Mouse (Mus musculus) stomach, embryonic 14.5 days (tissue): ENCODE measurements at regions not wholly inside any gene's neighbourhood (a gene's known extent, or its start where the extent isn't known, plus 50 kb on each side); places are given as distances from the start of the nearest gene placed in this dataset.

Experiments used
- ATAC-seq: fragments of 200-750 bp; cut with Nextera tagmentation; 2 replicates; pipeline ENCODE4 v1.8.0; 2017; ENCODE audit warnings: low read depth, moderate TSS enrichment; ENCODE audit not compliant: insufficient number of reproducible peaks, insufficient read depth, low FRiP score
- H3K27ac ChIP-seq: fragments of 300-500 bp; sonication (generic); 2 replicates; pipeline ENCODE4 v1.5.1; 2014; ENCODE audit warnings: mild to moderate bottlenecking, low read length, moderate library complexity, mixed read lengths
- H3K27me3 ChIP-seq: fragments of 300-500 bp; sonication (generic); 2 replicates; pipeline ENCODE4 v1.6.1; 2014; ENCODE audit warnings: low read length, control low read depth, mixed read lengths; ENCODE audit not compliant: control insufficient read depth, insufficient read depth
- H3K36me3 ChIP-seq: fragments of 300-500 bp; sonication (generic); 2 replicates; pipeline ENCODE4 v1.6.1; 2014; ENCODE audit warnings: mild to moderate bottlenecking, control low read depth, low read length, moderate library complexity, mixed read lengths; ENCODE audit not compliant: control insufficient read depth, insufficient read depth
- H3K4me1 ChIP-seq: fragments of 300-500 bp; sonication (generic); 2 replicates; pipeline ENCODE4 v1.6.1; 2014; ENCODE audit warnings: low read length, control low read depth, mixed read lengths; ENCODE audit not compliant: control insufficient read depth, insufficient read depth
- H3K4me2 ChIP-seq: fragments of 300-500 bp; sonication (generic); replicated peaks from 2 replicates; pipeline ENCODE4 v1.6.1; 2014; ENCODE audit warnings: low read depth, low read length, control low read depth
- H3K4me3 ChIP-seq: fragments of 300-500 bp; sonication (generic); 2 replicates; pipeline ENCODE4 v1.5.1; 2014; ENCODE audit warnings: low read depth, low read length, control low read depth
- H3K9ac ChIP-seq: fragments of 300-500 bp; sonication (generic); replicated peaks from 2 replicates; pipeline ENCODE4 v1.6.1; 2014; ENCODE audit warnings: low read depth, mild to moderate bottlenecking, control low read depth, low read length, moderate library complexity, mixed read lengths
- H3K9me3 ChIP-seq: fragments of 300-500 bp; sonication (generic); 2 replicates; pipeline ENCODE4 v1.6.1; 2016; ENCODE audit warnings: low read depth, low read length, control low read depth; ENCODE audit not compliant: control insufficient read depth
- WGBS: fragments of 180-500 bp; shearing (Covaris S2); extraction: QIAGEN DNeasy Blood & Tissue Kit; methylation state at CpG from one replicate; pipeline ENCODE4 v1.1.7; 2014; 5-methylcytosine and 5-hydroxymethylcytosine counted together

DNA sequence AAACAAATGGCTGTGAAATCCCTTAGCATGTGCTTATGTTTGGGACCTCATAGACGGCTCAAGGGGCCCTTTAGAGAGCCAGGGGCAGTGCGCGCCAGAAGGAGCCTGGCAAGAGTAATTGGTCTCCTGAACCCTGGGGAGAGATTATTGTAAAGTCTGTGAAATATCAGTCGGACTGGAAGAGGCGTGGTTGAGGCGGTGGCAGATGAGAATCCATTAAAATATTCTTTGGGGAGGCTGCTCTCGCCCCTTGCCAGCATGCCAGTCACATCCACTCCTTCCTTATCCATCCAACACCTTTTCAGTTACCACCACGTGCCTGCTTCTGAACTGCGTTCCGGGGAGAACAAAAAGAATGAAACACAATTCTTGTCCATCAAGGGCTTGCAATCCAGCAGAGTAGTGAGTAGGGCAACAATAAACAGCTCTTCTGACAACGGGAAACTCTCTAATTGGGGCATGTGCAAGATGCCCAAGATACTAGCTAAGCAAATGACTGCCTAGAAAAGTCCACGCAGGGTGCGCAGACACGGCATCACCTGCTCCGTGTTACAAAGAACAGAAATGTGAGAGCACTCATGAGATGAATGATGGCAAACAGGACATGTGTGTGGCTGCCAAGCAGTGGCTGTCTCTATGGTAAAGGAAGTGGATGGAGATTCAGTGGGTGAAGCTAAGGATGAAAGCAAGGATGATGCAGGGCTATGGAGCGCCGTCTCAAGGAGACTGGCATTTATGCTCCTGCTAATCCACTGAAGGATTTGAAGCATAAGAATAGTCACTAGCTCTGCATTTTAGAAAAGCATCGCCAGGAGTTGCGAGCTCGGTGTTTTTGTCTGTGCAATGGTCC, 320.6 kb upstream of the Zfp462 start:
- H3K4me1 ChIP-seq: no peaks in the 10 kb centered on the region
- no peak overlapping the region for H3K9ac ChIP-seq
- H3K36me3 ChIP-seq: no peaks in the 10 kb centered on the region
- H3K9me3 ChIP-seq: no peaks in the 10 kb centered on the region
- H3K27ac ChIP-seq: no peak overlapping the region
- 85% methylated on average over 20 of the region's 20 CpGs for WGBS
- no peak for ATAC-seq
- H3K4me2 ChIP-seq: no peak overlapping the region
- no peak overlapping the region for H3K4me3 ChIP-seq
- no peaks in the 10 kb centered on the region for H3K27me3 ChIP-seq

DNA sequence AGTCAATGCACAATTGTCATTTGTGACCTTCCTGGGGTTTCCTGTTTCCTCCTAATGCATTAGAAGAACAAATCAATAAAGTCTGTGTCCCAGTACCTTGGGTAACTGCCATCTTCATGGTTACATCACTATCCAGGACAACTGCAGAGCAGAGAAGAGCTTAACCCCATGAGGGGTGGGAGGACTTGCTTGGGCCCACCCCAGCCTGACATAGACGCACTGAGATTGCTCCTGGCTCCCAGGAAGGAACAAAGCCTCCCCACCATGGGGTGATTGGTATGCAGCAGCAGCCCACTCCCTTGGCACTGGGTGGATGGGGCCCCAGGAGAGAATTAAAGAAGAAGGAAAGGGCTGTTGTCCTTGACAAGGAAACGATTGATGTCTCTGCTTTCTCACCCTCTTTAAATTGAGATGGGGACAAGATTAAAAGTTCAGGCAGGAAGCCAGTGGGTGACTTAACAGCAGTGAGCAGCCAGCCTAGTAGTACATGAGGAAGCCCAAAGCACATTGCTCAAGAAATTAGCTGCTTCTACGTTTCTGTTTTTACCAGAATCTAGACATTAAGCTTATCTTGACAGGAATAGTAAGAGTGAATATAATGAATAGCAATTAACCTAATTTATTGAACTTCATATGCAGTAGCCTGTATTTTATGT, 307.7 kb upstream of the Zfp462 start:
- no peaks in the 10 kb centered on the region for H3K9me3 ChIP-seq
- no peak for ATAC-seq
- WGBS: 32% methylated on average over 3 of the region's 3 CpGs
- H3K9ac ChIP-seq: no peak overlapping the region
- H3K4me2 ChIP-seq: no peak overlapping the region
- no peak overlapping the region for H3K27ac ChIP-seq
- no peak overlapping the region for H3K4me3 ChIP-seq
- no peaks in the 10 kb centered on the region for H3K27me3 ChIP-seq
- no peaks in the 10 kb centered on the region for H3K36me3 ChIP-seq
- no peaks in the 10 kb centered on the region for H3K4me1 ChIP-seq

DNA sequence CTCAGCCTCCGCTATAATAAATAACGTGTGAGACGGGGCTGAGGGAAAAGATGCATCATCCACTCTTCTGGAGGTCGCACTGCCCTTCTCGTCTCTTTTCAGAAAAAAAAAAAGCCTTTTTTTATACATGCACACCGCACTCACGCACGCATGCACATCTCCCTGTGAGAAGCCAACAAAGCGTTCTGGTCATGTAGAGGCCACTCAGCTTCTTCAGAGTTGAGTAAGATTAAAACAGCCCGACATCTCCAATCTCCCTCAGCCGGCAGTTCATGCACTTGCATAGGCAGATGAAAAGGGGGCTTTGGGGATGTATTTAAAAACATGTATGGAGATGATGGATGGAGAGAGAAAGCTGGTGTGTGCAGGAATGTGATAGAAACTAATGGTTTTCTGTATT, 298.8 kb upstream of the Zfp462 start:
- no peaks in the 10 kb centered on the region for H3K9me3 ChIP-seq
- no peak for ATAC-seq

DNA sequence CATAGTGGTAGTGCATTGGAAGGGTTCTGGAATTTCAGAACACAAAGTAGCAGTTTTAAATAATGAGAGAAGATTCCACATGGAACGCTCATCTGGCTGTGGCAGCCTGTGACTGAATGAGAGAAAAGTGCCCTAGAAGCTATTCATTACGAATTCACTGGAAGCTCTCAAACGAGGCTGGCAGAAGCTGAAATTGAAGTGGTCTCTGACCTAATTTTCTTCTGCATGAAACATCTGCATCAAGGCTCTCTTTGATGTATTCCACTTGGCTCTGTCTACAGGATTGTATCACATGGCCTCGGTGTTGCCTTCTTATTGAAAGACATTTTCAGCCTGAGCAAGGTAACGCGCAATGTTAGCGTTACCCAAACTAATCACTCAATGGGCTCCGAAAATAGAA, 298.4 kb upstream of the Zfp462 start:
- Histone ChIP-seq H3K9ac (no peak overlapping the region), H3K27me3 (no peaks in the 10 kb centered on the region), H3K4me2 (no peak overlapping the region), H3K36me3 (no peaks in the 10 kb centered on the region), H3K4me1 (no peaks in the 10 kb centered on the region), H3K9me3 (no peaks in the 10 kb centered on the region), H3K4me3 (no peak overlapping the region), H3K27ac (no peak overlapping the region)
- no peak for ATAC-seq
- WGBS: 53% methylated on average over 8 of the region's 8 CpGs

More for the DNA sequence above, 298.8 kb upstream of the Zfp462 start:
- Histone ChIP-seq H3K4me3 (no peak overlapping the region), H3K27ac (no peak overlapping the region), H3K4me2 (no peak overlapping the region), H3K27me3 (no peaks in the 10 kb centered on the region), H3K4me1 (no peaks in the 10 kb centered on the region), H3K9ac (no peak overlapping the region), H3K36me3 (no peaks in the 10 kb centered on the region)
- 52% methylated on average over 11 of the region's 11 CpGs for WGBS

DNA sequence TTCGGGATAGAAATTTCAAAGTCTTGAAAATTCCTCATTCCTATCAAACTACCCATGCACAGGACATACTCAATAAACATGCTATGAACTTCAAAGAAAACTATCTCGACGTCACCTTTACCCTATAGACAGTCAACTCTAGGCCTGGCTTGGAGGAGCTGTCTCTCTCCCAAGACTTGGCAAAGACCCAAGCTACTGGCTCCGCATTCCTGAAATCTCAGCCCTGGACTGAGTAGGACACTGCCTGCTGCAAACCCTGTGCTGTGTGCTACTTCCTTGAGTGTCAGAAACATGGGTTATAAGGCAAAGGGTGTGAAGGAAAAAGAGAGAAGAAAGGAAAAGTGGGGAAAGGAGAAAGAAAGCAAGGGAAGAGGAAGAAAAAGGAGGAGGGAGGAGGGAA, 296.6 kb upstream of the Zfp462 start:
- H3K4me2 ChIP-seq: no peak overlapping the region
- no peaks in the 10 kb centered on the region for H3K4me1 ChIP-seq
- H3K27me3 ChIP-seq: no peaks in the 10 kb centered on the region
- 60% methylated on average over 4 of the region's 4 CpGs for WGBS
- H3K9ac ChIP-seq: no peak overlapping the region
- H3K4me3 ChIP-seq: no peak overlapping the region
- no peaks in the 10 kb centered on the region for H3K9me3 ChIP-seq
- H3K27ac ChIP-seq: no peak overlapping the region
- no peaks in the 10 kb centered on the region for H3K36me3 ChIP-seq
- ATAC-seq: 0 out of 2 replicates have a peak, but pooled peaks have one; percentile 18

DNA sequence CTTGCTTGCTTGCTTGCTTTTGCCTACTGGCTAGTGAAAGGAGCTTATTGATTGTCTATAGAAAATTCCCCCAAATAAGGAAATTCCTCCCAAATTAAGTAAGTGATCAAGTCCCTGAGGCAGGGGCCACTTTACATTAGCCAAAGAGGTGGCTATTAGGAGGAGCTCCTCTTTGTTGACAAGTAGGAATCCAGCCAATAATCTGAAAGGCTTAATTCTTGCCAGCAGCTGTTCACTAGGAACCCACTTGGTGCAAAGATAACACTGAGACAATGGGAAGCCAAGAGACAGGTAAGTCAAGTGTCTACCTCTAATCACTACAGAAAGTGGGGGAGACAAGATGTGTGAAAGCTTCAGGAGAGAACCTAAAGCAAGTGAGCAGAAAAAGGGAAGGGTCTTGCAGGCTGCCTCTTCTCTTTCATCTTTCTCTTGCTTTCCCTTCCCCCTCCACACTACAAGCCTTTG, 293.2 kb upstream of the Zfp462 start:
- H3K27ac ChIP-seq: no peak overlapping the region
- H3K4me2 ChIP-seq: no peak overlapping the region
- no peaks in the 10 kb centered on the region for H3K9me3 ChIP-seq
- H3K36me3 ChIP-seq: no peaks in the 10 kb centered on the region
- no peak overlapping the region for H3K4me3 ChIP-seq
- no peak overlapping the region for H3K9ac ChIP-seq
- H3K27me3 ChIP-seq: no peaks in the 10 kb centered on the region
- ATAC-seq: no peak
- no peaks in the 10 kb centered on the region for H3K4me1 ChIP-seq

DNA sequence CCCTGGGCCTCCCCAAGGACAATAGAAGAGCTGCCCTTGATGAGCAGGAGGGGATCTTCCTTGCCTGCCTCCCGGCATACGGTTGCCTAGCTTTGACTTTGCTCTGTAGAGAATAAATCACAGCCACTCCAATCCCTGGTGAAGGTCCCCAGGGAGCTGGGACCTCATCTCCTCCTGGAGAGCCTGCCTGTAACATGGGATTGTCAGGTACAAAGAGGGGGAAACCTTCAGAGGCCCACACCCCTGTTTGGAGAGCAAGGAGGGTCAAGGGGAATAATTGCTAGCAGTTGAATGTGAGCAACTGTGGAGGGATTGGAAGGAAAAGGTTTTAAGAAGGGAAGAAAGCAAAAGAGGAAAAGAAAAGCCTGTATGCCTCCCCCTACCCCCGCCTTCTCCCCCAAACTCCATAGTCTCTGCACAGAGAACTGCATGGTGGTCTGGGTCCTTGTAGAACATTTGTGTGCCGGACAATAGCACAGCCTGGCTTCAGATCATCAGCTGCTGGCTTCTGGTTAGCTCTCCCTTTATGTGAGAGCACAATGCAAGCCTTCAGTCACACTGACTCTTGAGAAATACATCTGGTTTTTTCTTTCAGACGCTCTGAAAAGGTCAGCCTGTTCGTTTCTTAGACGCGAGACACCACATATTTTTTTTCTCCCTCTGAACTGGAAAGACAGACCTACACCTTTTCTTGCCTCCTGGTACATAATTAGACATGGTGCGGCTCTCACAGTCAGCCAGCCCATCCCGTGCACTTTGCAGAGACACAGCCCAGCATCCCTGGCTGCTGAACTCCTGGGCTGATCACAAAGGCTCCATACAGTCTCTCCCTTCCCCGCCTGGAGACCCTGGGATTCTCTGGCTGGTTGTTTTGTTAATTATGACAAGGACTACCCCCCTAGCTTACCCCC, 292.5 kb upstream of the Zfp462 start:
- no peak overlapping the region for H3K9ac ChIP-seq
- no peak overlapping the region for H3K4me2 ChIP-seq
- 0 out of 2 replicates have a peak, but pooled peaks have one; percentile 33 for ATAC-seq
- H3K36me3 ChIP-seq: no peaks in the 10 kb centered on the region
- WGBS: 46% methylated on average over 11 of the region's 11 CpGs
- H3K4me1 ChIP-seq: no peaks in the 10 kb centered on the region
- no peaks in the 10 kb centered on the region for H3K27me3 ChIP-seq
- no peak overlapping the region for H3K27ac ChIP-seq
- no peak overlapping the region for H3K4me3 ChIP-seq
- H3K9me3 ChIP-seq: no peaks in the 10 kb centered on the region

DNA sequence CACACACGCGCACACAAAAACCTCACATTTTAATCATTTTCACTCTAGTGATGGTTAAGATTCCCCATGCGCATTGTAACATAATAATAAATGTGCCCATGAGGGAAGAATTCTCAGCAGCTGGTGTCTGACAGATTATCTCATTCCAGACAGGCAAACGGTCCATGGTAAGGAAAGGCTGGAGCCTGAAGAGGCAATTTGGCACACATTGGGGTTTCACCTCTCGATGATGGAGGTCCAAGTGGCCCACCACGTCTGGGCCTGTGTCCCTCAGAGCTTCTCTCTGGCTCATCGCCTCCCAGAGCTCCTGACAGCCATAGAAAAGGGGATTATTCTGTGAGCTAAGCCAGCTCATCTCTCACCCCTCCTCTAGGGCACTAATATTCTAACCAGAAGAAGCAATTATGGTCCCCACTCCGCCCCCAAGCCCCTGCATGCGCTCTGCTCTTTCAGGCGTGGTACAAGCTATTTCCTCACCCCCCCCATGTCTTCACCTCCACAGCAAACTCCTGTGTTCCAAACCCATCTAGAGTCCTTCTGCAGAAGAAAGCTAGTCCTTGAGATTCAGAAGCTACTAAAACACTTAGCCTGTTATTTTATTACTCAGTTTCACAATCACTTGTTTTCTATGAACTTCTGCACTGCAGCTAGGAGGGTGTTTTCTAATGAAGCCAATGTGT, 291.6 kb upstream of the Zfp462 start:
- no peaks in the 10 kb centered on the region for H3K27me3 ChIP-seq
- no peak overlapping the region for H3K27ac ChIP-seq
- H3K9ac ChIP-seq: no peak overlapping the region
- no peak for ATAC-seq
- no peak overlapping the region for H3K4me2 ChIP-seq
- WGBS: 67% methylated on average over 10 of the region's 10 CpGs
- H3K9me3 ChIP-seq: no peaks in the 10 kb centered on the region
- H3K4me3 ChIP-seq: no peak overlapping the region
- H3K4me1 ChIP-seq: no peaks in the 10 kb centered on the region
- no peaks in the 10 kb centered on the region for H3K36me3 ChIP-seq
